Mouse (Mus musculus): ENCODE results near the gene Pitpna. TPM values are rescaled to one million over a fixed set of nuclear protein-coding genes. Genes with fewer than 3 reads are reported as not detected.
A peak's percentile ranks its signal among the peaks of the same experiment; 100 is the strongest.

Gene Pitpna
- polyA plus RNA-seq, 1 experiment from 2014 or later = 80.1 TPM

- Histone ChIP-seq H3K4me1 (peaks cover 11% of the 10 kb centered on the region), H3K27me3 (ENCODE audit: insufficient read depth, poor library complexity, severe bottlenecking) (no peaks in the 10 kb centered on the region), H3K27ac (no peak overlapping the region), H3K9me3 (no peaks in the 10 kb centered on the region), H3K4me3 (no peak overlapping the region), H3K36me3 (peaks cover 95% of the 10 kb centered on the region)
- WGBS = 89% methylated on average over 7 of the region's 7 CpGs
- DNase-seq (ENCODE audit: low spot score) = no peak
Measured at GRCm38 (mm10) chr11:75662131-75662530, 74.2 kb downstream of the Pitpna start.

- 89% methylated on average over 6 of the region's 6 CpGs for WGBS
- H3K36me3 ChIP-seq = peaks cover 95% of the 10 kb centered on the region
Measured at GRCm38 (mm10) chr11:75666296-75666695, 78.4 kb downstream of the Pitpna start.

GRCm38 (mm10) chr11:75668621-75669020 lies 80.7 kb downstream of the Pitpna start:
- 80% methylated on average over 3 of the region's 3 CpGs for WGBS
- no peak overlapping the region for H3K27ac ChIP-seq
- no peaks in the 10 kb centered on the region for H3K9me3 ChIP-seq
- H3K4me3 ChIP-seq = no peak overlapping the region
- DNase-seq (ENCODE audit: low spot score) = no peak
- H3K36me3 ChIP-seq = peaks cover 96% of the 10 kb centered on the region
- no peaks in the 10 kb centered on the region for H3K4me1 ChIP-seq
- no peaks in the 10 kb centered on the region for H3K27me3 ChIP-seq (ENCODE audit: insufficient read depth, poor library complexity, severe bottlenecking)

More at GRCm38 (mm10) chr11:75666296-75666695, 78.4 kb downstream of the Pitpna start:
- Histone ChIP-seq H3K27me3 (ENCODE audit: insufficient read depth, poor library complexity, severe bottlenecking) (no peaks in the 10 kb centered on the region), H3K27ac (no peak overlapping the region), H3K9me3 (no peaks in the 10 kb centered on the region), H3K4me3 (no peak overlapping the region), H3K4me1 (no peaks in the 10 kb centered on the region)
- no peak for DNase-seq (ENCODE audit: low spot score)

GRCm38 (mm10) chr11:75669176-75669852 lies 81.4 kb downstream of the Pitpna start:
- H3K36me3 ChIP-seq = peaks cover 97% of the 10 kb centered on the region
- no peak overlapping the region for H3K4me3 ChIP-seq
- H3K4me1 ChIP-seq = no peaks in the 10 kb centered on the region
- WGBS = 88% methylated on average over 11 of the region's 11 CpGs
- H3K9me3 ChIP-seq = no peaks in the 10 kb centered on the region
- H3K27ac ChIP-seq = no peak overlapping the region
- DNase-seq (ENCODE audit: low spot score) = no peak
- H3K27me3 ChIP-seq (ENCODE audit: insufficient read depth, poor library complexity, severe bottlenecking) = no peaks in the 10 kb centered on the region

GRCm38 (mm10) chr11:75669853-75670200 lies 81.9 kb downstream of the Pitpna start:
- Histone ChIP-seq H3K27me3 (ENCODE audit: insufficient read depth, poor library complexity, severe bottlenecking) (no peaks in the 10 kb centered on the region), H3K4me3 (no peak overlapping the region), H3K36me3 (peaks cover 93% of the 10 kb centered on the region), H3K4me1 (no peaks in the 10 kb centered on the region), H3K27ac (no peak overlapping the region), H3K9me3 (no peaks in the 10 kb centered on the region)
- WGBS = 90% methylated on average over 12 of the region's 12 CpGs
- DNase-seq (ENCODE audit: low spot score) = no peak

GRCm38 (mm10) chr11:75671426-75672180 lies 83.7 kb downstream of the Pitpna start:
- peaks cover 77% of the 10 kb centered on the region for H3K36me3 ChIP-seq
- WGBS = 89% methylated on average over 22 of the region's 22 CpGs
- no peaks in the 10 kb centered on the region for H3K4me1 ChIP-seq
- no peak for DNase-seq (ENCODE audit: low spot score)
- H3K9me3 ChIP-seq = no peaks in the 10 kb centered on the region
- no peak overlapping the region for H3K4me3 ChIP-seq
- H3K27ac ChIP-seq = no peak overlapping the region
- no peaks in the 10 kb centered on the region for H3K27me3 ChIP-seq (ENCODE audit: insufficient read depth, poor library complexity, severe bottlenecking)

GRCm38 (mm10) chr11:75673411-75673810 lies 85.5 kb downstream of the Pitpna start:
- no peaks in the 10 kb centered on the region for H3K27me3 ChIP-seq (ENCODE audit: insufficient read depth, poor library complexity, severe bottlenecking)
- H3K4me1 ChIP-seq = peaks cover under 1% of the 10 kb centered on the region; the same call in 1 of the 2 replicates
- no peak for DNase-seq (ENCODE audit: low spot score)
- peaks cover 59% of the 10 kb centered on the region for H3K36me3 ChIP-seq
- 88% methylated on average over 5 of the region's 5 CpGs for WGBS
- no peak overlapping the region for H3K27ac ChIP-seq
- no peaks in the 10 kb centered on the region for H3K9me3 ChIP-seq
- H3K4me3 ChIP-seq = no peak overlapping the region

GRCm38 (mm10) chr11:75674875-75675274 lies 87.0 kb downstream of the Pitpna start:
- Histone ChIP-seq H3K4me3 (no peak overlapping the region), H3K27me3 (ENCODE audit: insufficient read depth, poor library complexity, severe bottlenecking) (no peaks in the 10 kb centered on the region), H3K4me1 (peaks cover 7% of the 10 kb centered on the region; the same call in 1 of the 2 replicates), H3K9me3 (no peaks in the 10 kb centered on the region), H3K36me3 (peaks cover 44% of the 10 kb centered on the region), H3K27ac (no peak overlapping the region)
- DNase-seq (ENCODE audit: low spot score) = no peak
- WGBS = 75% methylated on average over 3 of the region's 3 CpGs

- H3K4me3 ChIP-seq = peak overlapping the region; percentile 79
Measured at GRCm38 (mm10) chr11:75677881-75678746, 90.2 kb downstream of the Pitpna start.

More at GRCm38 (mm10) chr11:75677881-75678746, 90.2 kb downstream of the Pitpna start:
- H3K36me3 ChIP-seq = peaks cover 22% of the 10 kb centered on the region
- no peaks in the 10 kb centered on the region for H3K9me3 ChIP-seq
- H3K4me1 ChIP-seq = peaks cover 17% of the 10 kb centered on the region
- H3K27ac ChIP-seq = peak overlapping the region; percentile 93; the same call in 1 of the 2 replicates
- DNase-seq (ENCODE audit: low spot score) = no peak
- no peaks in the 10 kb centered on the region for H3K27me3 ChIP-seq (ENCODE audit: insufficient read depth, poor library complexity, severe bottlenecking)
- WGBS = 83% methylated on average over 3 of the region's 3 CpGs

Small RNA genes lying within 50 kb of the gene (microRNA-seq; reads per million reads assigned to microRNA genes)
- not detected for gene Mir3971

Other genes starting within 250 kb of the Pitpna start
- gene Rpa1, start 239.8 kb upstream of the Pitpna start, polyA plus RNA-seq (2016; fragmentation: Nextera tagmentation; extraction: Ambion mirVana) = 127 and 143 TPM in 2 replicates
- gene Smyd4, start 239.7 kb upstream of the Pitpna start, polyA plus RNA-seq (2016; fragmentation: Nextera tagmentation; extraction: Ambion mirVana) = 13.6 and 15.3 TPM in 2 replicates
- 53.6 and 168 TPM in 2 replicates for gene Serpinf1, start 165.4 kb upstream of the Pitpna start, polyA plus RNA-seq (2016; fragmentation: Nextera tagmentation; extraction: Ambion mirVana)
- 3.6 and 98.2 TPM in 2 replicates for gene Serpinf2, start 148.5 kb upstream of the Pitpna start, polyA plus RNA-seq (2016; fragmentation: Nextera tagmentation; extraction: Ambion mirVana)
- 6.9 and 7.6 TPM in 2 replicates for gene Wdr81, start 133.4 kb upstream of the Pitpna start, polyA plus RNA-seq (2016; fragmentation: Nextera tagmentation; extraction: Ambion mirVana)
- 12.8 and 21.3 TPM in 2 replicates for gene Tlcd2, start 126.4 kb upstream of the Pitpna start, polyA plus RNA-seq (2016; fragmentation: Nextera tagmentation; extraction: Ambion mirVana)
- gene Prpf8, start 101.3 kb upstream of the Pitpna start, polyA plus RNA-seq (2016; fragmentation: Nextera tagmentation; extraction: Ambion mirVana) = 49.2 and 53.7 TPM in 2 replicates
- 0.76 and 0.78 TPM in 2 replicates for gene Rilp, start 78.0 kb upstream of the Pitpna start, polyA plus RNA-seq (2016; fragmentation: Nextera tagmentation; extraction: Ambion mirVana)
- gene Scarf1, start 74.6 kb upstream of the Pitpna start, polyA plus RNA-seq (2016; fragmentation: Nextera tagmentation; extraction: Ambion mirVana) = 13.6 and 15.8 TPM in 2 replicates
- gene Slc43a2, start 56.4 kb upstream of the Pitpna start, polyA plus RNA-seq (2016; fragmentation: Nextera tagmentation; extraction: Ambion mirVana) = 5.5 and 6.4 TPM in 2 replicates
- gene Inpp5k, start 42.9 kb downstream of the Pitpna start, polyA plus RNA-seq (2016; fragmentation: Nextera tagmentation; extraction: Ambion mirVana) = 16.9 and 18.7 TPM in 2 replicates
- 55.3 and 75.2 TPM in 2 replicates for gene Myo1c, start 62.4 kb downstream of the Pitpna start, polyA plus RNA-seq (2016; fragmentation: Nextera tagmentation; extraction: Ambion mirVana)
- 110 and 113 TPM in 2 replicates for gene Crk, start 91.2 kb downstream of the Pitpna start, polyA plus RNA-seq (2016; fragmentation: Nextera tagmentation; extraction: Ambion mirVana)
- 870 and 941 TPM in 2 replicates for gene Ywhae, start 144.8 kb downstream of the Pitpna start, polyA plus RNA-seq (2016; fragmentation: Nextera tagmentation; extraction: Ambion mirVana)
- gene Doc2b, start 208.0 kb downstream of the Pitpna start, polyA plus RNA-seq (2016; fragmentation: Nextera tagmentation; extraction: Ambion mirVana) = 0.04 and 0.18 TPM in 2 replicates